In the genomic region with DNA sequence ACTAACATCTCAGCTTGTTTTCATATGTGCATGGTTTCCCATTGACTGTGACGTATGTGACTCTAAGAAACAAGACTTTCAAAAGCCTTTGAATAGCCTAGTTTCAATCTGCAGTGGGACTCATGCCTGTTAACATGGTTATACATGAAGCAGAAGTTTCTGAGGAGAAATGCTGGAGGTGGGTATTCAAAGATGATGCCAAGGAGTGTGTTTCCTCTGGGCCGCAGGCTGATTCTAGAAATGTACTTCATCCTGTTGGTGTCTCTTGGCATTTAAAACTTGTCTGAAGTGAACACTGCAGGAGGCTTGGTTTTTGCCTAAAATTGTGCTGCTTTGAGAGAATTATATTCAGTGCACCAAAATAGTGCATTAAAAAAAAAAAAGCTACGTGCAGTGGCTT, we compare ENCODE assay signal across 28 mouse cellular contexts. TPM values are rescaled to one million over a fixed set of nuclear protein-coding genes. Genes with fewer than 3 reads are reported as not detected.
DNase-seq lines count a peak whose midpoint lies in the region; TF ChIP-seq lines count a peak whose summit lies in the region.
"Had no signal": no experiment of that assay in that cellular context is flagged by ENCODE, and none has a peak within 500 bp of the region (broad histone marks: within the 10 kb centered on the region; RNA-seq: fewer than 3 reads in every experiment).

No protein-coding gene starts in this region.

- H3K4me3 ChIP-seq in left cerebral cortex, adult 2 months, result no peak overlapping the region
- H3K4me3 ChIP-seq: embryonic facial prominence, embryonic 10.5 days; embryonic facial prominence, embryonic 13.5 days; erythroblast, embryonic 14.5 days; forebrain, embryonic 12.5 days; forebrain, embryonic 15.5 days; hindbrain, embryonic 10.5 days; hindbrain, embryonic 13.5 days had no signal

- H3K27ac ChIP-seq in left cerebral cortex, adult 2 months, result peak overlapping the region; percentile 61; the same call in 1 of the 2 replicates
- H3K27ac ChIP-seq: embryonic facial prominence, embryonic 10.5 days; embryonic facial prominence, embryonic 13.5 days; forebrain, embryonic 12.5 days; forebrain, embryonic 15.5 days; hindbrain, embryonic 10.5 days; hindbrain, embryonic 13.5 days had no signal

- peak; percentile 26 to 58 for DNase-seq in frontal cortex, adult 2 months (ENCODE audit: extremely low spot score in 1 of 2, low spot score in 1 of 2)
- no peak for DNase-seq in frontal cortex, postnatal 25 days (ENCODE audit: low spot score in 2 of 2)
- no peak for DNase-seq in left cerebral cortex, adult 2 months (ENCODE audit: extremely low spot score in 1 of 2, low spot score in 2 of 2)
- DNase-seq in left cerebral cortex, adult 11 months (ENCODE audit: low spot score), result no peak
- DNase-seq in right cerebral cortex, postnatal 36 days (ENCODE audit: low spot score in 2 of 2), result peak; percentile 16 to 53
- DNase-seq in right cerebral cortex, postnatal 4 days, result no peak
- DNase-seq in thymus, postnatal 14 days, result no peak
- DNase-seq: adrenal gland, postnatal 10 days; adrenal gland, postnatal 36 days; B cell, adult 2 months; cerebellum, adult 11 months; cerebellum, adult 2 months; cerebellum, adult 9-11 months; cerebellum, postnatal 25 days; embryo, embryonic 11 days; gastrocnemius, postnatal 10 days; gastrocnemius, postnatal 36 days had no signal

- intact Hi-C loops in left cerebral cortex, adult 2 months (cut with DNase I), result loop anchor here (1.0 kb wide), 1 partner anchor 167 kb away; no protein-coding TSS in a partner anchor

- TF ChIP-seq CTCF in left cerebral cortex, adult 2 months (IDR thresholded peaks at IDR 0.05), result no peak; the same call in 1 of the 2 replicates

RNA-seq across cellular contexts. Expression of gene Me3, which starts 34.2 kb away (rescaled TPM):
- polyA plus RNA-seq in frontal cortex, adult 2 months (2012; rRNA removed), result 95.0 and 110 TPM in 2 replicates
- total RNA-seq in left cerebral cortex, adult 2 months (2021), result 100 to 1,000 TPM in 1 of 2 experiments, 10 to 100 TPM in 1; 94.9 to 100 TPM
- total RNA-seq: CH12.LX; common myeloid progenitor, adult 5-6 weeks; granulocyte monocyte progenitor cell, adult 5-6 weeks had no signal
- polyA plus RNA-seq: erythroblast, embryonic 14.5 days; G1E had no signal

Comparison
In these comparisons a context has a peak if more than half of its experiments do, and no peak if none do; other contexts are left out.
1. DNase-seq: peak in frontal cortex, adult 2 months (2 of 2) and right cerebral cortex, postnatal 36 days (2 of 2); none in frontal cortex, postnatal 25 days (0 of 2), left cerebral cortex, adult 2 months (0 of 2), left cerebral cortex, adult 11 months (single experiment), right cerebral cortex, postnatal 4 days (single experiment) and thymus, postnatal 14 days (single experiment).